Mouse (Mus musculus) left cerebral cortex, postnatal 10 days (tissue): ENCODE measurements around the gene Plcg2. TPM values are rescaled to one million over a fixed set of nuclear protein-coding genes. Genes with fewer than 3 reads are reported as not detected.

Experiments
- DNase-seq, 2 experiments: peaks; one replicate each; pipeline ENCODE4 v3.0.0; 2021 to 2022; ENCODE audit warnings: low spot score in 2 of 2, mixed read lengths in 1 of 2; ENCODE audit errors: extremely low spot score in 1 of 2
- intact Hi-C: fragments of 180-260 bp; cut with DNase I; formaldehyde crosslinking; loops from one replicate; pipeline ENCODE4 v1.15.1; 2025
- total RNA-seq, 2 experiments: library from RNA; stranded (reverse); gene quantifications; 2 replicates each; pipeline ENCODE4 v1.2.3; 2021

Plcg2 gene
- total RNA-seq, 2 experiments from 2014 or later = 2.7 to 2.8 TPM

DNA sequence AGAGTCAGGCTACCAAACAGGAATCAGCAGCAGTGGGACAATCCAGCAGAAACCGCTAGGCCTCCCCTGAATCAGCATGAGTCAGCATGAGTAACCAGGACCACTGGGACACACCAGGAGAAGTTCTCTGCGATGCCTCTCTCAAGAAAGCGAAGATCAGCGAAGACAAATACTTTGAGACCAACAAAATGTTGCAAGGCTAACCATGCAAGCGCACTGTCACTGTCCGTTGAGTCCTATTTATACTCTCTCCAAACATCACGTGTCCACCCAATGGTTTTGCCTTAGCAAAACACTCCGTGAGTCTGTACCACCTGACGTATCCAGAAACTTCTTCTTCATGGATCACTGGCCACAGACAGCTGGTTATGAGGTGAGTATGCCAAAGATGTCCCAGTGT is 18.1 kb upstream of the Plcg2 start:
- intact Hi-C loops = loop anchor here (10.0 kb wide), 2 partner anchors 375 to 485 kb away; partner anchors contain the start of gene Gcsh
- no peak for DNase-seq

DNA sequence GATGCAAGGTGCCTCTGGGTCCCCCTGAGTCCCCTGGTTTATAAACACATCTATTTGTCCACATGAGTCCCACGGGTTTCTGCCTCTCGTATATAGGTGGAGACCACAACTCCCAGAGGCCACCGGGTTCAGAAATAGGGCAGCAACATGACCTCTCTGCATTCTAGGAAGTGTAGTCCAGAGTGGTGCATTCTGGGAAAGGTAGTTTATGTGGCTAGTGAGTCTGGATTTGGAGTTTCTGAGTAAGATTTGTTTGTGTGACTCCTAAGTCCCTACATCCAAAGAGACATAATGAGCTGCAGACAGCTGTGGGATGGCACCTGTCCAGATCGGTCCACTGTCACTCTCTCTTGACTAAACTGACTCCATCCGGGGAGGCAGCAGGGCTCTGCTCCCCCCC is 17.6 kb upstream of the Plcg2 start:
- DNase-seq = no peak
- intact Hi-C loops = no loop called here

DNA sequence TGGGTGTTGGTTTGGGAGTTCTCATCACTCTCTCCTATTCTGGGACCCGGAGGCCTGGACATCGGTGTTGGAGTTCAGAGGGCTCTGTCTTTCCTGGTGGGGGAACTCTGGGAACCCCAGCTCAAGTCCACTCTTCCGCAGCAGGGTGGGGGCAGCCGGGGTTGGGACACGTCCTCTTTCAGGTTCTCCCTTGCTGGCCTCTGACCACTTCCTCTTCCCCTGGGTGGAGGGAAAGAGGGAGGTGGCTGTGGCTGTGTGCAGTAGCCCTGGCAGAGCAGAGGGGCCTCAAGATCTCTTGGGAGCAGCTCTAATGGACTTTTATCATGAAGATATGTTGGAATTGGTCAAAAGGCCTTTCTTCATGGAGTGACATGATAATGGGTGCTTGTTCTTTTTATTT is 16.3 kb upstream of the Plcg2 start:
- intact Hi-C loops = no loop called here
- DNase-seq = no peak

DNA sequence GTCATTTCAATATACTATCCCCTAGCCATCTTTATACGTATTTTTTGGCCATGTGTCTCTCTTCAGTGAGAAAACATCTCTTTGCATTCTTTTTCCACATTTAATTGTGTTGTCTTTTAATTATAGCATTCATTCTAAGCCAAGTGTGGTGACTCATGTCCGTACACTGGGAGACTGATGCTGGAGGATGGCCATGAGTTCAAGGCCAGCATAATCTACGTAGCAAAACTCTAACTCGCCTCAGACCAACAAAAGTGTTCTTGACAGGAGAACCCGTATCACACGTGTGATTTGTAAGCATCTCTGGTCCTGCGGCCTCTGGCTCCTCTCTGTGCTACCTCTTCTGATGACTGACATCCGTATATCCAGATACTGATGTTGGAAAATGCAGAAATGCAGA is 13.4 kb upstream of the Plcg2 start:
- intact Hi-C loops = loop anchor here (5.0 kb wide), 1 partner anchor 83 kb away; no protein-coding TSS in a partner anchor

DNA sequence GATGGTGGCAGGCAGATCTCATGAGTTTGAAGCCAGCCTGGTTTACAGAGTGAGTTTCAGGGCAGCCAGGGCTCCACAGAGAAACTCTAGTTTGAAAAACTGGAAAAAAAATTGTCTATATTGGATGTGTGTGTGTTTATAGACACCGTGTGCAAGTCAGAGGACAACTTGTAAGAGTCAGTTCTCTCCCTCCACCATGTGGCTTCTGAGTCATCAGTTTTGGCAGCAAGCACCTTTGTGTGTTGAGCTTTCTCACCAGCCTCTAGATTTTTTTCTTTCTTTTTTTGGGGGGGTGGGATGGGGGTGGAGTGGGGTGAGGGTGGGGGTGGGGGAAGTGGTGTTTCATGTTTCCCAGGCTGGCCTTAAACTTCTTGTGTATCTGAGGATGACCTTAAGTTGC is 12.8 kb upstream of the Plcg2 start:
- no peak for DNase-seq
- intact Hi-C loops = loop anchor here (5.0 kb wide), 1 partner anchor 82 kb away; no protein-coding TSS in a partner anchor

More for the DNA sequence above, 13.4 kb upstream of the Plcg2 start:
- no peak for DNase-seq

DNA sequence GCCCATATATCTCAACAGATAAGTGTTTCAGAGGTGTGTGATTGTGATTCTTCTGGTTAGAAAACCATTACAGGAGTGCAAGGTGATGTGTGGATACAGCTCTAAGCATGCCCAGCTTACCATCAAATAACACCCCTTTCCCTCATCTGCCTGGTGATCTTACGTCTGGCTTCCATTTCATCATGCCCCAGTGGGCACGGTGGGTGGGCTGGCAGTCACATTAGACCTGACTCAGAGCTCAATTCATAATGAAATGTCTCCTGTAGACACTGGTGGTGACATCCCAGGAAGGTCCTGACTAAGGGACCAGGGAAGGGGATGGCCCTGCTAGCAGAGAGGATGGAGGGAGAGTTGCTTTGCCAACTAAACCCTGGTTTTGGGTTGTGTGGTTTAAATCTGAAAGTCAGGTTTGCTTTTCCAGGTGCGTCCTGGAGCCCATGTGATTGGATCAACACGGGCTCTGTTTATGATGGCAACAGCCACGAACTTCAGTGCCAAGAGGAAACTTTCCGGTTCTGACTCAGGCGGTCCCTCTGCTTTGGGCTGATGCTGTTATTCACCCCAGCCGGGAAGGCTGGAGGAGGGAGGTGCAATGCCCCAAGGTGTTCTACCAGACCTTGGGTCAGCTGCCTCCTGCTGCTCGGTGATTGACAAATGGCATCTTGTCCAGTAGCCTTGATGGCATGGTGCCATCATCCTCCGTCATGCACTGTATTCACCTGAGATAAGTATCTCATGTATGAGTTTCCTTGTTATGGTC is 9.7 kb upstream of the Plcg2 start:
- no peak for DNase-seq
- intact Hi-C loops = loop anchor here (5.0 kb wide), 1 partner anchor 79 kb away; no protein-coding TSS in a partner anchor

DNA sequence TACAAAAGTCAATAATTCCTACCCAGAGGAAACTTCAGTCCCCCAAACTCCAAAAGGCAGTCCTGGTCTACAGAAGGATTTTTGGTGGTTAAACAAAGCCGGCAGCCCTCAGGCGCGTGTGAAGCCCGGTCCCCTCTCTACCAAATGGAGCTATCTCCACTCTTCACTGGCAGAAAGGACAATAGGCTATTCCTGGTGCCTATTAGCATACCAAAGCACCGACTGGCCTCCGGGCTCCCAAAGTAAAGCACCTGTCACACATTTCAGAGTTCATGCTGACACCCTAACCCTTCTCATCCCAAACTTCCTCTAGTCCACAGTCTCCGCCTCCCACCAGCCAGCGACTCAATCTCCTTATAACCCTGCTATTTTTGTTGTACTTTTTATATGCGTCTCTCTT is 4.5 kb upstream of the Plcg2 start:
- DNase-seq = no peak
- intact Hi-C loops = no loop called here

DNA sequence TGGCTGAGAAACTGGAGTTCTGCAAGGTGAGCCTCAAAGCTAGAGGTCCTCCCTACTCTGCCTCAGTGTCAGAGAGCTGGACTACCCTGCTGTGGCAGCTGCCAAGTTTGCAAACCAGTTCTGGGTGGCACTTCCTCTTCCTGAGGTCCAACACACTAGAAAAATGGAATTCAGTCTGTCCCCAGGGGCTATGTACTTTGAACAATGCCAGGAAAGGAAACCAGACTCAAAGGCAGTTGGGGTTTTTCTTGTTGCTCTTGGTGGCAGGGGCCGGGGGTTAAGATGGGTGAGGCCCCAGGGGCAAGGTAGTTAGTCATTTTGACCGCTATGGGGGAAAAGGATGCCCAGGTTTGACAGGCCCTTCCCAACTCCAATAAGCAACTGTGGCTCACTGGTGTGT is 3.2 kb upstream of the Plcg2 start:
- intact Hi-C loops = no loop called here
- DNase-seq = no peak

DNA sequence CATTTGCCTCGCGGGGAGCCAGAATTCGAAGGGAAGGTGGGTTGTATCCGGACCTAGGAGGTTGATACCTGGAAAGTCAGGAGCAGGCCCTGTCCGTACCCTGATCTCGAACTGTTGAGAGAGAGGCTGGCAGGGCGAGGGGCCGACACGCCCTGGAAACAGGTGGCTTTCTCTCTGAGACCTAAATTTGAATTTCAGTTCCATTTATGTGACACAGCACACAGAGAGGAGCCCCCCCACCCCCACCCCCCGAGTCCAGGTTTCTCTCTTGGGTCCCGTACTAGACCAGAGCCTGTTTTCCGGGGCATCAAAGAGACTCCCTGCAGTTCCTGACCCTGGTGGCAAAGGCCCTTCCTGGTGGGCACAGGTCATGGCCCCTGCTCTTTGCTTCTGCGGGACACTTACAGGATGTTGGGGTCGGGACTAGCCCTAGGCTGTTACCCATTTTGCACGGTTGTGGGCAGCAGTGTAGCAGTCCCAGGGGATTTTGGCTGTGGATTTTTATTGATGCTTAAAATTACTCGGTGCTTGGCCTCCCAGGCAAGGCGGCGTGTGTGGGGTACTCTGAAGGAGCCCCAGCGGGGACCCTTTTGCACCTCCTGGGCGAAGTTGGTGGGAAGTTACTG is 937 bp downstream of the Plcg2 start:
- intact Hi-C loops = no loop called here

DNA sequence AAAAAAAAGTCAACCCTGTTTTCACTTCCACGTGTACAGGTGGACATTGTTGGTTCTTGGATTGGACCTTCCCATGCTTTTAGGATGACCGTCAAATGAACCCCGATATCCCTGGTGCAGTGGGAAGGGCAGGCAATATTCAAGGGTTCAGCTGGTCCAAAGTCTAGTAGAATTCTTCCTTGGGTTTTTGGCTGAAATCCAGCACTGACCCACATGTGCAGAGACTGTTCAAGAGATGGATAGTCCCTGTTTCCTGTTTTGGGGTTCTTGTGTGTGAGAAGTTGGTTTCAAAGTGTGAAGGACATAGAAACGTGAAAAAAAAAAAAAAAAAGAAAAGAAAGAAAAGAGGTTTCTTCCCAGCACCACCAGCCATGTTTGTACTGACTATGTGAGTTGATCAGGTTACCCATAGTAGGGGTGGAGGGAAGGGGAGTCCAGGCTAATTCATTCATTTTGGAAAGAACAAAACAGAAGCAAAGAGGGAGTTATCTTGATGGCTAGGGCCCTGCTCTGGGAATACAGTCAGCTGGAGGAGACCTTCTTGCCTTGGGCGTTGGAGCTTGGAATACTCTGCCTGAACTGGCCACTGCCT is 2.2 kb downstream of the Plcg2 start:
- DNase-seq = no peak
- intact Hi-C loops = no loop called here

More for the DNA sequence above, 937 bp downstream of the Plcg2 start:
- no peak for DNase-seq

DNA sequence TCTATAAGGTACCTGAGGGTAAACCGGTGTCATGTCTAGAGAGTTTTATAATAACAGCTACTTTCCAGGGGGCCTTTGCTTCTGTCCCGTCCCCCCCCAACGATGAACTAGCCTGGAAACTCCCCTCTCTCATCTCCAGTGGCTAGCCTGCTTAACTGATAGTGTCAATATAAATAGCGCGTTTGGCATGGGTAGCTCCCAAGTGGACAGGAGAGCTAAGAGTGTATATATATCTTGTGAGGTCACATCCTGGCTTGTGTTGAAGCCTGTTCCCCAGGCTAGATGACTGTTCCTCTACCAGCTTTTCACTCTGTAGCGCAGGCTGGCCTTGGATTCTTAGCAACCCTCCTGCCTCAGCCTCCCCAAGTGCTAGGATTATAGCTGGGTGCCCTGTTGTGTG is 3.2 kb downstream of the Plcg2 start:
- no peak for DNase-seq
- intact Hi-C loops = no loop called here

DNA sequence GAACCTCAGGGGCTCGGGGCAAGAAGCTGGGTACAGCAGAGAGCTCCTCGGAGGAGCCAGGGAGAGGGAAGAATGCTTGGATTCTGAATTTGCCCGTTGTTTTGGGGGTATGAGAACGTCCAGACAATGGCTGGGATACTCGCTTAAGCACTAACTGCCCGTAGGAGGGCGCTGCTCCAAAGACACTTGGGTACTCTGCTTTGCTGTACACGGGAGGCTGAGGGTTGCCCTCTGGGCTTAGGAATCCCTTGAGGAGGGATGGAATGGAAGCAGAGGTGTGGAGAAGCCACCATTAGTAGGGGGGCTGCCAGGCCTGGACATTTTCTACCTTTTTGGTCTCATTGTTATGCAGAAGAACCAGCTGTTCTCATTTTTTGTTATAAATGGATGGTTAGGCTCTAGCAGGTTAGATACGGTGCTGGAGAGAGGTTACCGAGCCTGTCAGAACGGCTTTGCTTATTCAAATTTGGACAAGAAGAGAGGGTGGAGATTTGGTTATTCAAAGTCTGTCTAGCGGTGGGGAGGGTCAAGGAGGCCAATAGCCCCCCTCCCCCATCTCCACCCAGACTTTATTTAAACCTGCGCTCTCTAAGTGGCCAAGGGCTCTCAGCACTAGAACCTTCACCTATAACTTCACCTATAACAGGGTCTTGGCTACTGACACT is 5.4 kb downstream of the Plcg2 start:
- no peak for DNase-seq
- intact Hi-C loops = no loop called here

DNA sequence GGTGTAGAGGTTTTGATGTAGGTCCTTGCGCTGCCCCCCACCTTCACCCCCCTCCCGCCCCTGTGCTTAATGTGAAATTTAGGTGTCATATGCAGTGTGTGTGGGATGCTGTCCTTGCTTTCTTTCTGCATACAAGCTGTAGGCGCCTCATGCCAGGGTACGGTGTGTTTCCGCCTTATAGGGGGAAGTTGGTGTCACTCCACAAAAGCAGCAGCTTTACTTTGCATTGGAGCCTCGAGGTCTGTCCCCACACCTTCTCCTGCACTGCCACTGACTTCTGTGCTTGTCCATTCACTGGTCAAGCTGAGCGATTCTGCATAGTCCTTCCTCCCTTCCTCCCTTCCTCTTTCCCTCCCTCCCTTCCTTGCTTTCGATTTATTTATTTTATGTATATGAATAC is 9.6 kb downstream of the Plcg2 start:
- DNase-seq = no peak
- intact Hi-C loops = no loop called here

DNA sequence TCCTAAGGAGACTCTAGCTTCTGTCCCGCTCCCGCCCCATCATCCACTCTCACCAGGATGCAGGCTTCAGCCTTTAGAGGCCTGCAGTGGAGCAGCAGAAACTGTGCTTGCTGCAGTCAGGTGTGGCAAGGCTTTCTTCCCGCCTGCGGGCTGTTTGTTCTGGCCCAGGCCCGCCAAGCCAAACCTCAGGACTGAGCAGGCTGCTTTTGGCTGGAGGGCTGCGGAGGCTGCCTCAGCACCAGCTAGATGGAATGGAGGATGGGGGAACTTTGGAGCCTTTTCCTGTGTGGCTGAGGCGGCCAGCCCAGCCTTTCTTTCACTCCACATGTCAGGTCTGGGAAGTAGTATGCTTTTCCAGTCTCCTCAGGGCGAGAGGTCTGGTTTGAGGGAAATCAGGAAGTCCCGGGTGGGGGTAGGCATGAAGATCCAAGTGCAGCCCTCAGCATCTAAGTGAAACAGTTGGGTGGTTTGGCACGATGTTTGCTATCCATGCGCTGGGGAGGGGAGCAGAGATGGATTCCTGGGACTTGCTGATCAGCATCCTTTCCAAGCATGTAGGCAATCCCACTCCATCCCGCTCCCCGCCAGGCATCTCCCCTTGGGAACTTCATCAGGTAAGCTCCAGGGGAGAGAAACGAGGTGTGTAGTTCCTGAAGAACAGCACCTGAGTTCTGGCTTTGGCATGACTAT is 18.9 kb downstream of the Plcg2 start:
- intact Hi-C loops = no loop called here
- DNase-seq = no peak

DNA sequence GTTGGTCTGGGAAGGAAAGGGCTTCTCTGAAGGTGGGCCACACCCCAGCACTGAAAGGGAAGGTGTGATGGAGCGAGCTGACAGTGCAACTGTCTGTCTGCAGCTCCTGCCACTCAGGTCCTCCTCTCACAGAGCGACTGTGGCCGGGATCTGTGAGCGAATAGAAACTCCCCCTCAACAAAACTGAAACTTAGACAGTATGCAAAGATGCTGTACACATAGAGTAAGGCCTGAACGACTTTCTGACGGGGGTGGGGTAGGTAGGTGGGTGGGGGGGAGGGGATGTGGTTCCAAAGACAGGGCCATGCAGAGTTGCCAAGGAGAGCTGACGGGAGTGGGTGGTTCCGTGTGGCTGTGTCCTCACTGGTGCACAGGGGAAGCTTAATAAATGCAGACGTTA is 19.8 kb downstream of the Plcg2 start:
- intact Hi-C loops = no loop called here

DNA sequence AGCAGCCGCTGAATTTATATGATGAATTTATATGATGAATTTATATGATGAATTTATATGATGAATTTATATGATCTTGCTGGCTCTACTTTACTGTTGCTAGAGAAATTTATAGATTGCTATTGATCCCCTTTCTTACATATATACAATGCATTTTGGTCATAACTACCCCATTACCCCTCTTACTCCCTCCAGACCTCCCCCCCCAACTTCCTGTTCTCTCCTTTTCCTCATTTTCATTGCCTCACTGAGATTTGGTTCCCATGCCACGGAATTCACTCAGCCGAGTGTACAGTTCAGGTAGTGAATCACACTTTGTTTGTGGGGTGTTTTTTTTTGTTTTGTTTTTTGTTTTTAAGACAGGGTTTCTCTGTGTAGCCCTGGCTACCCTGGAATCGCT is 20.8 kb downstream of the Plcg2 start:
- intact Hi-C loops = no loop called here
- DNase-seq = no peak

More for the DNA sequence above, 19.8 kb downstream of the Plcg2 start:
- no peak for DNase-seq

DNA sequence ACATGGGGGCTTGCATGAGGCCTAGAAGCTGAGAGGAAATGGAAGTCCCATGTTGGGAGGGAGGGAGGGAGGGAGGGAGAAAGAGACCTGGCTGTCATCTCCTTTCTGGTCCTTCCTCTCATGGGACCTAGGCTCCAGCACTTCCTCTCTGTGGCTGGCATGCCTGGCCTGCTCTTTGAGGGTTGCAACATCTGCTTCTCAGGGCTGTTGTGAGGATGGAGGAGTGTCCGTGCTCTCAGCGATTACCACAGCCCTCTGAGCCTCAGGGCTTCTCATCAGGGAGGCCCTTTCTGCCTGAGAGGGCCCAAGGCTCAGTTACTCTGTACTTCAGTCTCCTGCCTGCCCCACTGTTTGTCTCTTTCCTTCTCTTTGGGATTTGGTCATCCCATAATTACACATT is 28.1 kb downstream of the Plcg2 start:
- DNase-seq = no peak
- intact Hi-C loops = no loop called here

DNA sequence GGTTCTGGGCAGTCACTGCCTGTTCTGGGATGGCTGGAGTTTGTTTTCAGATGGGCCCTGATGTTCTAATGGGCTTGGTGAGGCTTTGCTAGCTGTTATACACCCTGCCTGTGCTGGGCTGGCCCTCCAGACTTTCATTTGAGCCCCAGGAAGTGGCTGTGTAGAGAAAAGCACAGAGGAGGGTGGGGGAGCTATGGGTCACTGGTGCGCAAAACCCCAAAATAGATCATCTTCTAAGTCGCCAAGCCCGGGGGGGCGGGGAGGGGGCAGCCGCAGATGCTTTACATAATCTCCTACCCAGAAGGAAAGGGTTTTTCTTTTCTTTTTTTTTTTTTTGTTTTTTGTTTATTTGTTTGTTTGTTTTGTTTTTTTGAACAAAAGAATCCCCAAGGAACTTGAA is 29.9 kb downstream of the Plcg2 start:
- intact Hi-C loops = no loop called here
- no peak for DNase-seq

DNA sequence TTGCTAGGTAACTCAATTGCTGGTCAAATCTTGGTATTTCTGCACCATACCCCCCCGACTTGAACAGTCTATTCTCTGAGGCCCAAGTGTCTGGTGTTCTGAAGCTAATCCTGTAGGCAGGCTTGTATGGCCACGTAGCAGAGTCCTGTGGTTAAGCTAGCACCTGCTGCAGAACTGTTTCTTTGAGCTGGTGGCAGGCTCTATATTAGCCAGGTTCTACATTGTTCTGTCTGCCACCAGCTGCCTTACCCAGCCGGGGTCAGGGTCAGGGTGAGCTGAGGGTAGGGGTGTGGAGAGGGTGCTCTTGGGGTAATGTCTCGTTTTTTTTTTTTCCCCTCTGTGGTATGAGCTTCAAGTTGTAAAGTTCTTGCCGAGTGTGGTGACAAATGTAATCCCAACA is 31.1 kb downstream of the Plcg2 start:
- no peak for DNase-seq
- intact Hi-C loops = no loop called here
